Mouse (Mus musculus) brain, embryonic 14.5 days (tissue): Measurements from ENCODE around the gene Kif5a.

ENCODE experiments used
- CTCF ChIP-seq: fragments of 200-500 bp; IDR thresholded peaks from 2 replicates; pipeline ENCODE4 v1.5.1; 2012; ENCODE audit warnings: inconsistent platforms, mild to moderate bottlenecking, moderate library complexity, borderline replicate concordance; ENCODE audit not compliant: insufficient read depth, insufficient read length; ENCODE audit errors: extremely low read depth
- POLR2A ChIP-seq: fragments of 200-500 bp; IDR thresholded peaks from 2 replicates; pipeline ENCODE4 v1.6.1; 2012; ENCODE audit warnings: mild to moderate bottlenecking, inconsistent platforms, borderline replicate concordance; ENCODE audit not compliant: poor library complexity, insufficient read depth, insufficient read length, severe bottlenecking; ENCODE audit errors: extremely low read depth

- no peak for TF ChIP-seq CTCF
- no peak for TF ChIP-seq POLR2A
These were observed 46.7 kb downstream of the Kif5a start for GRCm38 (mm10) chr10:127216456-127216855.
